Mouse (Mus musculus) bone marrow, adult 2 months (tissue): Measurements from ENCODE around the gene Aff3.

Experiments
- CTCF ChIP-seq: fragments of 200-500 bp; IDR thresholded peaks from 2 replicates; pipeline ENCODE4 v1.5.1; 2011; ENCODE audit warnings: low read length, control low read depth; ENCODE audit not compliant: control insufficient read depth, insufficient read depth
- POLR2A ChIP-seq: fragments of 200-500 bp; IDR thresholded peaks from 2 replicates; pipeline ENCODE4 v1.6.1; 2011; ENCODE audit warnings: low read depth, mild to moderate bottlenecking, control low read depth, low read length, borderline replicate concordance; ENCODE audit not compliant: control insufficient read depth

- TF ChIP-seq POLR2A (no peak), CTCF (no peak)
These were observed 35.7 kb downstream of the Aff3 start for GRCm38 (mm10) chr1:38628901-38629585.
